Mouse (Mus musculus): ENCODE results near the gene Mturn. TPM values are rescaled to one million over a fixed set of nuclear protein-coding genes. Genes with fewer than 3 reads are reported as not detected.

Mturn gene
- polyA plus RNA-seq, 1 experiment = 41.2 TPM

DNA sequence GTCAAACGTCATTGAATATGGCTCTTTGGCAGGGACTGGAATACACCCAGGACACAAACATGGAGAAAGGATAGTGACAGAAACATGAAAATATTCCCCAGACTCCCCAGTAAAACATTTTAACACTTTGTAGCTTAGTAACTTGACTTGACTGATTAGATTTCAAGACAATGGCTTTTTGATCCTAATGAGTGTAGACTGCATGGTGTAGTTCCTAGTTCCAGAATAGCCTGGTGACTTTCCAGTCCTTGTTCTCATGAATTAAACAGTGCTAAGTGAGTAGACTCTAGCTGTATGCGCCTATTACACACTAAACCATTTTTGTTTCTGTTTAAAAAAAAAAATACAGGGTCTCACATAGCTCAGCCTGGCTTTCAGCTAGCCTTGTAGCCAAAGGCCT lies 24.7 kb downstream of the Mturn start:
- WGBS = 51% methylated on average over 2 of the region's 2 CpGs
- DNase-seq = no peak
- H3K4me1 ChIP-seq (ENCODE audit: control insufficient read depth, insufficient read depth, low read length) = 0 out of 2 replicates have a peak, but pooled peaks cover 4% of the 10 kb centered on the region
- H3K27me3 ChIP-seq (ENCODE audit: control insufficient read depth, insufficient read depth, low read length) = no peaks in the 10 kb centered on the region
- H3K27ac ChIP-seq (ENCODE audit: insufficient read depth, low read length) = no peak overlapping the region
- no peak overlapping the region for H3K4me3 ChIP-seq (replicated peaks; ENCODE audit: insufficient read depth, low read depth, low read length)
- no peak for TF ChIP-seq POLR2A (IDR thresholded peaks at IDR 0.05; ENCODE audit: borderline replicate concordance, insufficient read depth, low read length)
- TF ChIP-seq CTCF (IDR thresholded peaks at IDR 0.05; ENCODE audit: borderline replicate concordance, insufficient read depth, low read depth, low read length) = no peak

DNA sequence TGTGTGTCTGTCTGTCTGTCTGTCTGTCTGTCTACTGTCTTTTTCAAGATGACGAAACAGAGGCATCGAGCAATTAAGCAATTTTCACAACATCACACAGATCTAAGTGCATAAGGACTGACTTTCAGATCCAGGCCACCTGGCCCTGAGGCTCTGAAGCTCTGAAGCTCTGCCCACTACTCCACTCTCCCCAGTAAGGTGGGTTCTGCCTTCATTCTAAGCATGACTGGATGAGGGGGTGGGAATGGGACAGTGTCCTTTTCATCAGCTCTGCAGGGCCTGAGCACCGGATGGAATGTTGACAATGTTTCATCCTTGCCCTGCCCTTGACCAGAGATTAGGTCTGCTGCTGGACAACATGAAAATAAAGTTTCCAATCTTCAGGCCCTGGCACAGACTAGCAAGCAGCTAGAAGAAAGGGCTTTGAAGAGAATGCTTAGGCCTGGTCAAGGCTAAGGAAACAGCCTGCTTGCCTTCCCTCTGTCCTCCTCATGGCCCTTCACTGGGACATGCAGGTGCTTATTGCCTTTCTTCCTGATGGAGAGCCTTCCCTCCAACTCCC lies 25.3 kb downstream of the Mturn start:
- WGBS = 94% methylated on average over 3 of the region's 3 CpGs
- Histone ChIP-seq H3K4me1 (ENCODE audit: control insufficient read depth, insufficient read depth, low read length) (0 out of 2 replicates have a peak, but pooled peaks cover 4% of the 10 kb centered on the region), H3K27ac (ENCODE audit: insufficient read depth, low read length) (no peak overlapping the region), H3K4me3 (replicated peaks; ENCODE audit: insufficient read depth, low read depth, low read length) (no peak overlapping the region), H3K27me3 (ENCODE audit: control insufficient read depth, insufficient read depth, low read length) (no peaks in the 10 kb centered on the region)
- DNase-seq = no peak
- TF ChIP-seq CTCF (IDR thresholded peaks at IDR 0.05; ENCODE audit: borderline replicate concordance, insufficient read depth, low read depth, low read length) (no peak), POLR2A (IDR thresholded peaks at IDR 0.05; ENCODE audit: borderline replicate concordance, insufficient read depth, low read length) (no peak)

DNA sequence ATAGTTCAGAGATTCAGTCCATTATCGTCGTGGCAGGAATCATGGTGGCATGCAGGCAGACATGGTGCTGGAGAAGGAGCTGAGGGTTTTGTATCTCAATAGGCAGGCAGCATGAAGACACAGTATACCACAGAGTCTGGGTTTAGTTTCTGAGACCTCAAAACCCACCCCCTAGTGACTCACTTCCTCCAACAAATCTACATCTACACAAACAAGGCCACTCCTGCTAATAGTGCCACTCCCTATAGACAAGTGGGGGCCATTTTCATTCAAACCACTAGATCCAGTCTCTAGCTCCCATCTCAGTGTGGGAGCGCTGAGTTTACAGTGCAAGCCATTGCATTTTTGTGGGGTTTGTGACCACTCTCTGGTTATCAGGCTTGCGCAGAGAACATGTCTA lies 27.2 kb downstream of the Mturn start:
- DNase-seq = no peak
- H3K27me3 ChIP-seq (ENCODE audit: control insufficient read depth, insufficient read depth, low read length) = no peaks in the 10 kb centered on the region
- H3K4me1 ChIP-seq (ENCODE audit: control insufficient read depth, insufficient read depth, low read length) = 0 out of 2 replicates have a peak, but pooled peaks cover 4% of the 10 kb centered on the region
- WGBS = 97% methylated on average over 4 of the region's 4 CpGs
- no peak overlapping the region for H3K27ac ChIP-seq (ENCODE audit: insufficient read depth, low read length)
- TF ChIP-seq POLR2A (IDR thresholded peaks at IDR 0.05; ENCODE audit: borderline replicate concordance, insufficient read depth, low read length) (no peak), CTCF (IDR thresholded peaks at IDR 0.05; ENCODE audit: borderline replicate concordance, insufficient read depth, low read depth, low read length) (no peak)
- H3K4me3 ChIP-seq (replicated peaks; ENCODE audit: insufficient read depth, low read depth, low read length) = no peak overlapping the region

DNA sequence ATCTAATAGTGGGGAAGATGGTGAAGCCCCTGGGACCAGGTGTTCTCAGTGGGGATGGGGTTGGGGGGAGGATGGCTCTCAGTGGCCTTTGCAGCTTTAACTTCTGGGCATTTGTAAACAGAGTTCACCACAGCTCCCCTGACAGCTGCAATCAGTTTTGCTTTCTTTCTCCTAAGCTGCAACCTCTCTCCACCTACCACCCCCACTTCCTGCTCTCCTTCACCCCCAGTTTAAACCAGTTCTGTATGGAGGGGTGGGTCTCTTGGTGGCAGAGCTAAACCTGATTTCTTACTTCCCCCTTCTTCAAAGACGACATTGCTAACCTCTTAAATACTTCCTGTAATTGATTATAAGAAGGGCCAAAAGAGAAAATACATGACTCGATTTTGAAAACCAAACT lies 34.3 kb downstream of the Mturn start:
- H3K27ac ChIP-seq (ENCODE audit: insufficient read depth, low read length) = no peak overlapping the region
- WGBS = 65% methylated on average over 2 of the region's 2 CpGs
- no peak overlapping the region for H3K4me3 ChIP-seq (replicated peaks; ENCODE audit: insufficient read depth, low read depth, low read length)
- no peak for DNase-seq
- no peak for TF ChIP-seq POLR2A (IDR thresholded peaks at IDR 0.05; ENCODE audit: borderline replicate concordance, insufficient read depth, low read length)
- TF ChIP-seq CTCF (IDR thresholded peaks at IDR 0.05; ENCODE audit: borderline replicate concordance, insufficient read depth, low read depth, low read length) = no peak
- peaks cover 14% of the 10 kb centered on the region for H3K4me1 ChIP-seq (ENCODE audit: control insufficient read depth, insufficient read depth, low read length)
- H3K27me3 ChIP-seq (ENCODE audit: control insufficient read depth, insufficient read depth, low read length) = no peaks in the 10 kb centered on the region

DNA sequence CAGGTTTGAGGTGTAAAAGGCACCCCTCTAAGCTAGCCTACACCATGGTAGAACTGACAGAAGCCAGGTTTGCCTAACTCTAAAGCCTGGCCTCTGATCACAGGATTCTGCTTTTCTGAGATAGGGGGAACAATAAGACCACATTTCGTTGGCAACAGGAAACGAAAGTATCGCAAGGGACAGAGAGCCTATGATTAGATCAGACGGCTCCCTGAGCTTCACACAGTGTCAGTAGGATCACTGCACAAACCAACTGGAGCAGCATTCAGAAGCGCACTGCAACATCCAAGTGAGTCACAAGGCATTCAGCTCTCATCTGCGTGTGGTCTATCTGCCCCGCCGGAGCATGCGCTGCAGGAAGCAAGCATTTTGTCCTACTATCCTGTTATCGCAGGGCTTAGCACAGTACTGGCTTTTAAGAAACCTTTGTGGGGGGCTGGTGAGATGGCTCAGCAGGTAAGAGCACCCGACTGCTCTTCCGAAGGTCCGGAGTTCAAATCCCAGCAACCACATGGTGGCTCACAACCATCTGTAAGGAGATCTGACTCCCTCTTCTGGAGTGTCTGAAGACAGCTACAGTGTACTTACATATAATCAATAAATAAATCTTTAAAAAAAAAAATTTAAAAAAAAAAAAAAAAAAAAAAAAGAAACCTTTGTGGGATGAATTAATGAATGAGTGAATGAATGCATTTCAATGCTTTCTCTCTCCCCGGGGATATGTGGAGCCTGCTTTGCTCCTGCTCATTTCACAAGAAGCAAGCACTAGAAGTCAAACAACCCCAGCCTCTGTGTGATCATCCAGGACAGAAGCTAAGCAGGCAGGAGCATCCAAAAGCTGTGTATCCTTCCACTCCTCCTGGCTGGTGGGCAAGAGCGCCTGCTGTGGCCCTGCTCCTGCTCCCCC lies 37.6 kb downstream of the Mturn start:
- peak in 1 of 2 experiments; percentile 13 for DNase-seq

GRCm38 (mm10) chr6:54719686-54720310 lies 38.4 kb downstream of the Mturn start:
- TF ChIP-seq CTCF (IDR thresholded peaks at IDR 0.05; ENCODE audit: borderline replicate concordance, insufficient read depth, low read depth, low read length) = no peak
- TF ChIP-seq POLR2A (IDR thresholded peaks at IDR 0.05; ENCODE audit: borderline replicate concordance, insufficient read depth, low read length) = no peak
- WGBS = 2% methylated on average over 14 of the region's 14 CpGs
- no peaks in the 10 kb centered on the region for H3K27me3 ChIP-seq (ENCODE audit: control insufficient read depth, insufficient read depth, low read length)
- DNase-seq = peak; percentile 43 to 47
- H3K4me3 ChIP-seq (replicated peaks; ENCODE audit: insufficient read depth, low read depth, low read length) = no peak overlapping the region
- no peak overlapping the region for H3K27ac ChIP-seq (ENCODE audit: insufficient read depth, low read length)
- peaks cover 14% of the 10 kb centered on the region for H3K4me1 ChIP-seq (ENCODE audit: control insufficient read depth, insufficient read depth, low read length)

More for the DNA sequence above, 37.6 kb downstream of the Mturn start:
- TF ChIP-seq POLR2A (IDR thresholded peaks at IDR 0.05; ENCODE audit: borderline replicate concordance, insufficient read depth, low read length) (no peak), CTCF (IDR thresholded peaks at IDR 0.05; ENCODE audit: borderline replicate concordance, insufficient read depth, low read depth, low read length) (no peak)
- Histone ChIP-seq H3K27me3 (ENCODE audit: control insufficient read depth, insufficient read depth, low read length) (no peaks in the 10 kb centered on the region), H3K4me3 (replicated peaks; ENCODE audit: insufficient read depth, low read depth, low read length) (no peak overlapping the region), H3K27ac (ENCODE audit: insufficient read depth, low read length) (no peak overlapping the region), H3K4me1 (ENCODE audit: control insufficient read depth, insufficient read depth, low read length) (peaks cover 14% of the 10 kb centered on the region)
- WGBS = 47% methylated on average over 15 of the region's 15 CpGs

DNA sequence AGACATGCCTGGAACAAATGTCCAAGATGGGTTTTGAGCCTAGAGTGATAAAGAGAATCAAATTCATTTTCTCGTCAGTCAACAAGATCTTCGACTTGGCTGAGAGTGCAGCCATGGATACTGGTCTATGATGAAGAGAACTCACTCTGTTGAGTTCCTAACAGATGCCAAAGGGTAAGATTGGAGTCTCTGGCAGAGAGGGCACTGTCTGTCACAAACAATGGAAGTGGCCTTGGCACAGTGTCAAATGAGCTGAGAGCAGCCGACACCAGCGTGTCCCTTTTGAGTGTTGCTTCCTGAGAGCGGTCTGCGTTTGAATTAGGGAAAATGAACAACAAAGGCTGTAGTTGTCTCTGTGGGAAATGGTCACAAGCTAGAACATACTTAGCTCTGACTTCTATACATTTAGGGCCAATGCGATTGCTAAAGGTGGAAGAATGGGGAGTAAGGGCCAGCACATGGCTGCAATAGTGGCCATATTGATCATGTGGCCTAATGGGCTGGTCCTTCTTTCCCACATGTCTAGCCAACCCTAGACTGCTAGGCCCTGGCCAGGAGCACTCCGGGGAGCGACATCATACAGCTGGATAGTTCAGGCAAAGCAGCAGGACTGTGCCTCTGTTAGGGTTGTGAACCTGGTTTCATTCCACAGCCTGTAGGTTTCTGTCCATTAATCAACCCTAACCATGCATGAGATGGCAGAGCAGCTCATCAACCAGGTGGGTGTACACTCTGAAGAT lies 39.3 kb downstream of the Mturn start:
- peak in 1 of 2 experiments; percentile 26 for DNase-seq
- Histone ChIP-seq H3K4me3 (replicated peaks; ENCODE audit: insufficient read depth, low read depth, low read length) (no peak overlapping the region), H3K4me1 (ENCODE audit: control insufficient read depth, insufficient read depth, low read length) (peaks cover 14% of the 10 kb centered on the region), H3K27me3 (ENCODE audit: control insufficient read depth, insufficient read depth, low read length) (no peaks in the 10 kb centered on the region), H3K27ac (ENCODE audit: insufficient read depth, low read length) (no peak overlapping the region)
- TF ChIP-seq CTCF (IDR thresholded peaks at IDR 0.05; ENCODE audit: borderline replicate concordance, insufficient read depth, low read depth, low read length) = no peak
- TF ChIP-seq POLR2A (IDR thresholded peaks at IDR 0.05; ENCODE audit: borderline replicate concordance, insufficient read depth, low read length) = no peak
- WGBS = 56% methylated on average over 9 of the region's 9 CpGs

Data from cerebellum, adult 2 months (tissue).